Mouse (Mus musculus) megakaryocyte, embryonic 14.5 days (primary cell): ENCODE results near the gene Tmem37.

Experiments
- FLI1 ChIP-seq: IDR thresholded peaks from 2 replicates; pipeline ENCODE4 v1.6.1; 2012; ENCODE audit warnings: low read length, inconsistent platforms, mixed read lengths
- GATA1 ChIP-seq: IDR thresholded peaks from 3 replicates; pipeline ENCODE4 v1.6.1; 2012; ENCODE audit warnings: mixed read lengths, low read length, inconsistent platforms, borderline replicate concordance

DNA sequence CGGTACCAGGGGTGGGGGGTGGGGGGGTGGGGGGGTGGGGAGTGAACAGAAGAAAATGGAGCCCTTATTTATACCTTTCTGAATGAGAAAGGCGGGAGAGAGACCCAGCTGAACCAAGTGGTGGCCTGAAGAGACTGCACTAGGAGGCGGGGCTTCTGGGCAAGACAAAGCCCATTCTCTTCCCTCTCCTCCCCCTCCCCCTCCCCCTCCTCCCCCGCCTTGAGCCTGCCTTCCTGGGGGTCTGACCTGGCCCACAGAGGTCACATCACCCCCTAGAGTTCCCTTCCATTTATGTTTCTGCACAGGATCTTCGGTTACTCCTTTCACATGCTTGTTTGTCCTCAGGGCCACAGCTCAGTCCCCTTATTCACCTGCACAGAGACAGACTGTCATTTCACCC is 15.3 kb upstream of the Tmem37 start:
- TF ChIP-seq GATA1 (no peak), FLI1 (no peak)
